Mouse (Mus musculus) hindbrain, embryonic 13.5 days (tissue): ENCODE results near the gene Ctsg. TPM values are rescaled to one million over a fixed set of nuclear protein-coding genes. Genes with fewer than 3 reads are reported as not detected.
"Not testable (repeated sequence)": the region's sequence is repeated elsewhere in the genome, so short reads cannot be mapped to it uniquely, and the experiment has no call there.

Source experiments
- ATAC-seq: fragments of 200-750 bp; cut with Nextera tagmentation; 2 replicates; pipeline ENCODE4 v1.8.0; 2017; ENCODE audit warnings: moderate TSS enrichment; ENCODE audit not compliant: low FRiP score
- H3K27ac ChIP-seq: fragments of 300-500 bp; sonication (generic); 2 replicates; pipeline ENCODE4 v1.5.1; 2015; ENCODE audit warnings: inconsistent platforms, mild to moderate bottlenecking, moderate library complexity
- H3K27me3 ChIP-seq: fragments of 300-500 bp; sonication (generic); 2 replicates; pipeline ENCODE4 v1.6.1; 2015; ENCODE audit warnings: mild to moderate bottlenecking, inconsistent platforms
- H3K36me3 ChIP-seq: fragments of 300-500 bp; sonication (generic); 2 replicates; pipeline ENCODE4 v1.6.1; 2015; ENCODE audit warnings: mild to moderate bottlenecking, inconsistent platforms
- H3K4me1 ChIP-seq: fragments of 300-500 bp; sonication (generic); replicated peaks from 2 replicates; pipeline ENCODE4 v1.6.1; 2015; ENCODE audit warnings: inconsistent platforms
- H3K4me2 ChIP-seq: fragments of 300-500 bp; sonication (generic); 2 replicates; pipeline ENCODE4 v1.6.1; 2015; ENCODE audit warnings: inconsistent platforms, mild to moderate bottlenecking, moderate library complexity
- H3K4me3 ChIP-seq: fragments of 300-500 bp; sonication (generic); 2 replicates; pipeline ENCODE4 v1.5.1; 2015; ENCODE audit warnings: mild to moderate bottlenecking, inconsistent platforms
- H3K9ac ChIP-seq: fragments of 300-500 bp; sonication (generic); 2 replicates; pipeline ENCODE4 v1.6.1; 2015; ENCODE audit warnings: mild to moderate bottlenecking, inconsistent platforms
- H3K9me3 ChIP-seq: fragments of 300-500 bp; sonication (generic); 2 replicates; pipeline ENCODE4 v1.6.1; 2016; ENCODE audit warnings: inconsistent platforms
- whole genome bisulfite sequencing: fragments of 180-500 bp; shearing (Covaris S2); methylation state at CpG from one replicate; pipeline ENCODE4 v1.1.7; 2015; 5-methylcytosine and 5-hydroxymethylcytosine counted together
- microRNA-seq: library from miRNA; unstranded; fragments of <30 nt; microRNA quantifications from one replicate; pipeline ENCODE4, GENCODE M21; 2016
- polyA plus RNA-seq: library from polyadenylated mRNA; unstranded; fragments of >200 nt; fragmentation: Nextera tagmentation; extraction: Ambion mirVana; gene quantifications from 2 replicates; pipeline ENCODE4 v1.2.1, GENCODE M21; 2015

The Ctsg gene
- polyA plus RNA-seq, 1 experiment from 2014 or later, result not detected

DNA sequence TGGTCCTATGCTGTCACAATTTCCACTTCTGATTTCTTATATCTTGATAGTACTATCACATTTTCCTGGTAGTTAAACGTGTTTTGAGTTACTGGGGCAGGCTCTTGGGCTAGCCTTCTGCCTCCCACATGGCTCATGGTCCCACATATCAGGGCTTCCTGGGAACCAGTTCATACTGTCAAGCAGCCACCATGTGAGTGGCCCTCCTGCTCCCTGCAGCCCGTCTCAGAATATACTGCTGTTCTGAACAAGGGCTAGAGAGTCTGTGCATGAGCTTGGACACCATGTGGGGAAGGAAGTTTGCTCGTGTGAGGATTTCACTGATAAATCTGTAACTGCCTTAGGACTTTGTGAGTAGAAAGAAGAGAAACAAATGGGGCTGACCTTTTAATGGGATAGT is 15.7 kb downstream of the Ctsg start:
- ATAC-seq, result no peak
- H3K4me3 ChIP-seq, result no peak overlapping the region
- WGBS, result 78% methylated on average over 3 of the region's 3 CpGs
- H3K27ac ChIP-seq, result no peak overlapping the region
- no peaks in the 10 kb centered on the region for H3K27me3 ChIP-seq
- H3K36me3 ChIP-seq, result no peaks in the 10 kb centered on the region
- no peak overlapping the region for H3K9ac ChIP-seq
- H3K4me1 ChIP-seq, result no peaks in the 10 kb centered on the region
- no peaks in the 10 kb centered on the region for H3K9me3 ChIP-seq
- H3K4me2 ChIP-seq, result no peak overlapping the region

DNA sequence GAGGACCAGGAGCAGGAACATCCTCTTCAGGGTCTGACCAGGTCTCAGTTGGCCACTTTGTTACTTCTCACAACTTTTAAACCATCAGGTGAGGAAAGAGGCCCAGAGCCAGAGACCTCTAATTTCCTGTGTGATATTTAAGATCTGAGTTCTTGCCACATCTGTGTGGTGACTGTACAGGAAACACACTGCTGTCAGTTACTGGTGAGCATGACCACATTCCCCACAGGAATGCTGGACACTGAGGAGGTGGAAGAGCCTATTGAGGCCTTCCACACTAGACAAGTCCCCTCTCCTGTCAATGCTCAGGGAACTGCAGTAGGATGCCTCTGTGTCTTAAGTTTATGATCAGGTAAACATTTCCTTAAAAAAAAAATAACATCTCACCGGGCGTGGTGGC is 17.2 kb downstream of the Ctsg start, which contains the start of gene Mcpt8:
Gene Mcpt8, minus strand, starts transcription at position 107 of the 400 bp plus-strand sequence.
- Histone ChIP-seq H3K9ac (no peak within 1 kb of the TSS), H3K27ac (no peak within 1 kb of the TSS), H3K4me3 (no peak within 1 kb of the TSS), H3K27me3 (no peaks in the 10 kb centered on the region), H3K4me2 (no peak within 1 kb of the TSS), H3K9me3 (no peaks in the 10 kb centered on the region), H3K36me3 (no peaks in the 10 kb centered on the region), H3K4me1 (no peaks in the 10 kb centered on the region)
- ATAC-seq, result no peak
- WGBS, result 97% methylated on average over 2 of the region's 2 CpGs

DNA sequence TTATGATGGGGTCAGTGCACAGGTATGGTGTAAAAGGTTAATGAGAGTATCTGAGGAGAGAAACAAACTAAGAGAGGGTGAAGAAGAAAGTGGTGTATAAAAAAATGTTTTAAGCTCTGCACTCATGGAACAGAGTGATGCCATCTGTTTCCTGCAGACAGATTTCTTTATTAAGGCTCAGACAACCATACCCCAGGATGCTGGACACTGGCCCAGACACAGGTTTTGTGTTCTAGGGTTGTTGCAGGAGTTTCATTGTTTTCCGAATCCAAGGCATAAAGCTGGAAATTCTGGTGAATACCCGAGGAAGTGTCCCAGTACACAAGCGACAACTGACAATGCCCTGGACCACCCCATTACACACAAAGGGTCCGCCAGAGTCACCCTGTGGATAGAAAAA is 20.4 kb downstream of the Ctsg start:
- H3K27ac ChIP-seq, result no peak overlapping the region
- WGBS, result 72% methylated on average over 4 of the region's 4 CpGs
- H3K27me3 ChIP-seq, result no peaks in the 10 kb centered on the region
- H3K4me2 ChIP-seq, result no peak overlapping the region
- no peak for ATAC-seq
- no peaks in the 10 kb centered on the region for H3K4me1 ChIP-seq
- H3K9ac ChIP-seq, result no peak overlapping the region
- H3K9me3 ChIP-seq, result no peaks in the 10 kb centered on the region
- no peaks in the 10 kb centered on the region for H3K36me3 ChIP-seq
- H3K4me3 ChIP-seq, result no peak overlapping the region

DNA sequence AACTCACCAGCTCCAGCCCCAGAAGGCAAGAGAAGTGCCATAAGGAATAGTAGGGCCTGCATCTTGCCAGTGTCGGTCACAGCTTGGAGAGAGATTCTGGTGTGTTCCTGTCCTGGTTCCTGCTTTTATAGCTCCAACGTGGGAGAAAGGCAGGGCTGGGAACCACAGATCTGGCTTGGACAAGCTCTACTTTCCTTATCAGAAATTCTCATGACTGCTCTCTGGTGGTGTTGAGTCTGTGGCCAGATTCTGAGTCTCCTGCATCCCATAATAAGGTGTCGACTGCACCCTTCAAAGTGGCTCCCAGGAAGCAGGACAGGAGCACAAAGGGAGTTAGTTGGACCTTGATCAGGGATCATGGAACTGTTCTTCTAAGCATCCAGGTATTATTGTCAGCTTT is 40.2 kb downstream of the Ctsg start, which contains the start of gene Mcpt4:
Gene Mcpt4, minus strand, starts transcription at position 101 of the 400 bp plus-strand sequence.
- H3K4me3 ChIP-seq, H3K9ac ChIP-seq, H3K36me3 ChIP-seq, H3K4me1 ChIP-seq, H3K27me3 ChIP-seq, ATAC-seq, H3K27ac ChIP-seq, H3K9me3 ChIP-seq, H3K4me2 ChIP-seq: not testable (repeated sequence)
- WGBS, result 77% methylated on average over 3 of the region's 3 CpGs

DNA sequence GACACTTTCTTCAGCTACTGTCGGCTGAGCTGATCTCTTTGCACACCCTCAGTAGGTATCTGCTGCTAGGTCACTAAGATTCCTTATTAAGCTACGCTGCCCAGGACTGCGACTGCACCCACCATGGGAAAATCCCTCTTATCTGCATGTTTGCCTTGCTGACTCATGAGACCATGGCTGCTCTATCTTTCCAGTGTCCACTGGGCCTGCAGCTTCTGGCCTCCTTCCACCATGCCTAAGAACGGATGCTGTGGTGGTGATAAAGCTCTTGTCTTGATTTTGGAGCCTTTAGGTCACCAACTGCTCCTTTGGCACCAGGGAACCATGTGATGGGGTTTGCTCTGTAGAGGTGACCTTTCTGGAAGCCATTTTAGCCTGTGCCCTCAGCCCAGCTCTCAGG is 44.7 kb downstream of the Ctsg start:
- Histone ChIP-seq H3K4me1 (no peaks in the 10 kb centered on the region), H3K36me3 (no peaks in the 10 kb centered on the region), H3K9me3 (no peaks in the 10 kb centered on the region), H3K4me2 (no peak overlapping the region), H3K27ac (no peak overlapping the region), H3K4me3 (no peak overlapping the region), H3K27me3 (no peaks in the 10 kb centered on the region), H3K9ac (no peak overlapping the region)
- no peak for ATAC-seq
- WGBS, result 89% methylated on average over 4 of the region's 4 CpGs

DNA sequence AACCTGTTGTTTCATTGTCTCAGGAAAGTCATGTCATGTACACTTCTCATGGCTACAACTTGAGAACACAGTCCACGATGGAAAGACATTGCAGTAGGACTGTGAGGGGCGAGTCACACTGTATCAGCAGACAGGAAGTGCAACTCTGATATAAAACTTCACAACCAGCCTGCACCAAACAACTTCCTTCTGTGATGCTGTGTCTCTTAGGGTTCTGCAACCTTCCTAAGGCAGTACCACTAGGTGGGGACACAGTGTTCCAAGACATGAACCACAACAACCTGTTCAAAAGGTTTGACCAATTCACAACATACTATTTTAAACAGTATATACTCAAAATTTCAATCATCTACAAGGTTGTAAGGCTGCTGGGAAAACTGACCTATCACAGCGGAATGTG is 47.0 kb downstream of the Ctsg start:
- Histone ChIP-seq H3K4me1 (no peaks in the 10 kb centered on the region), H3K4me2 (no peak overlapping the region), H3K27me3 (no peaks in the 10 kb centered on the region), H3K27ac (no peak overlapping the region), H3K4me3 (no peak overlapping the region), H3K9me3 (no peaks in the 10 kb centered on the region), H3K36me3 (no peaks in the 10 kb centered on the region), H3K9ac (no peak overlapping the region)
- ATAC-seq, result no peak
- 87% methylated on average over 3 of the region's 3 CpGs for WGBS

Small RNA genes within 50 kb of the gene (microRNA-seq; reads per million reads assigned to microRNA genes)
- gene Mir6949, result not detected

Other genes starting within 250 kb of the Ctsg start
- gene Nynrin, start 248.6 kb downstream of the Ctsg start, polyA plus RNA-seq, result 11.7 and 11.9 TPM in 2 replicates
- 0.14 and 0.27 TPM in 2 replicates for gene Cbln3, start 218.2 kb downstream of the Ctsg start, polyA plus RNA-seq
- gene Khnyn, start 217.6 kb downstream of the Ctsg start, polyA plus RNA-seq, result 10.0 and 11.1 TPM in 2 replicates
- gene Sdr39u1, start 202.3 kb downstream of the Ctsg start, polyA plus RNA-seq, result 115 and 124 TPM in 2 replicates
- 0.43 TPM in 1 of 2 replicates, not detected in the other for gene Cma1, start 157.9 kb downstream of the Ctsg start, polyA plus RNA-seq
- gene Cma2, start 151.6 kb downstream of the Ctsg start, polyA plus RNA-seq, result not detected in 2 replicates
- gene Mcpt1, start 84.6 kb downstream of the Ctsg start, polyA plus RNA-seq, result not detected in 2 replicates
- gene Mcpt9, start 72.1 kb downstream of the Ctsg start, polyA plus RNA-seq, result not detected in 2 replicates
- gene Mcpt2, start 60.5 kb downstream of the Ctsg start, polyA plus RNA-seq, result not detected in 2 replicates
- gene Mcpt4, start 40.3 kb downstream of the Ctsg start, polyA plus RNA-seq, result not detected in 2 replicates
- not detected in 2 replicates for gene Mcpt8, start 17.3 kb downstream of the Ctsg start, polyA plus RNA-seq
- gene Gzme, start 18.1 kb upstream of the Ctsg start, polyA plus RNA-seq, result not detected in 2 replicates
- not detected in 2 replicates for gene Gzmd, start 30.0 kb upstream of the Ctsg start, polyA plus RNA-seq
- not detected in 2 replicates for gene Gzmg, start 57.0 kb upstream of the Ctsg start, polyA plus RNA-seq
- gene Gzmn, start 72.0 kb upstream of the Ctsg start, polyA plus RNA-seq, result not detected in 2 replicates
- gene Gzmf, start 108.8 kb upstream of the Ctsg start, polyA plus RNA-seq, result not detected in 2 replicates
- not detected in 2 replicates for gene Gzmc, start 132.1 kb upstream of the Ctsg start, polyA plus RNA-seq
- not detected in 2 replicates for gene Gzmb, start 159.7 kb upstream of the Ctsg start, polyA plus RNA-seq